Mouse (Mus musculus): Measurements from ENCODE around the gene Tob2. TPM values are rescaled to one million over a fixed set of nuclear protein-coding genes. Genes with fewer than 3 reads are reported as not detected.

Tob2 gene
- polyA plus RNA-seq, 1 experiment from 2014 or later: 18.6 TPM

GRCm38 (mm10) chr15:81798421-81798820, 60.2 kb downstream of the Tob2 start:
- Histone ChIP-seq H3K27me3 (ENCODE audit: insufficient read depth, poor library complexity, severe bottlenecking) (0 out of 2 replicates have a peak, but pooled peaks cover under 1% of the 10 kb centered on the region), H3K27ac (no peak overlapping the region), H3K4me1 (replicated peaks) (peaks cover 16% of the 10 kb centered on the region), H3K9me3 (no peaks in the 10 kb centered on the region), H3K4me3 (no peak overlapping the region), H3K36me3 (peaks cover 31% of the 10 kb centered on the region)
- 86% methylated on average over 4 of the region's 4 CpGs for WGBS
- DNase-seq (ENCODE audit: low spot score): no peak

Other genes with a start within 250 kb of the Tob2 start
- gene L3mbtl2, start 194.9 kb downstream of the Tob2 start, polyA plus RNA-seq (2016; fragmentation: Nextera tagmentation; extraction: Ambion mirVana): 41.9 and 44.9 TPM in 2 replicates
- gene Chadl, start 161.5 kb downstream of the Tob2 start, polyA plus RNA-seq (2016; fragmentation: Nextera tagmentation; extraction: Ambion mirVana): 1.7 and 2.5 TPM in 2 replicates
- gene Zc3h7b, start 113.7 kb downstream of the Tob2 start, polyA plus RNA-seq (2016; fragmentation: Nextera tagmentation; extraction: Ambion mirVana): 37.9 and 40.8 TPM in 2 replicates
- 166 and 178 TPM in 2 replicates for gene Rangap1, start 113.3 kb downstream of the Tob2 start, polyA plus RNA-seq (2016; fragmentation: Nextera tagmentation; extraction: Ambion mirVana)
- gene Tef, start 56.4 kb downstream of the Tob2 start, polyA plus RNA-seq (2016; fragmentation: Nextera tagmentation; extraction: Ambion mirVana): 16.4 and 19.4 TPM in 2 replicates
- gene Phf5a, start 13.1 kb upstream of the Tob2 start, polyA plus RNA-seq (2016; fragmentation: Nextera tagmentation; extraction: Ambion mirVana): 212 and 249 TPM in 2 replicates
- gene Aco2, start 13.5 kb upstream of the Tob2 start, polyA plus RNA-seq (2016; fragmentation: Nextera tagmentation; extraction: Ambion mirVana): 157 and 175 TPM in 2 replicates
- gene Polr3h, start 67.4 kb upstream of the Tob2 start, polyA plus RNA-seq (2016; fragmentation: Nextera tagmentation; extraction: Ambion mirVana): 84.8 and 86.3 TPM in 2 replicates
- gene Csdc2, start 78.0 kb upstream of the Tob2 start, polyA plus RNA-seq (2016; fragmentation: Nextera tagmentation; extraction: Ambion mirVana): 13.8 and 33.7 TPM in 2 replicates
- gene Pmm1, start 102.1 kb upstream of the Tob2 start, polyA plus RNA-seq (2016; fragmentation: Nextera tagmentation; extraction: Ambion mirVana): 37.3 and 39.0 TPM in 2 replicates
- not detected in 2 replicates for gene 1700029P11Rik, start 121.7 kb upstream of the Tob2 start, polyA plus RNA-seq (2016; fragmentation: Nextera tagmentation; extraction: Ambion mirVana)
- 62.1 and 75.1 TPM in 2 replicates for gene Xrcc6, start 129.0 kb upstream of the Tob2 start, polyA plus RNA-seq (2016; fragmentation: Nextera tagmentation; extraction: Ambion mirVana)
- gene Desi1, start 175.1 kb upstream of the Tob2 start, polyA plus RNA-seq (2016; fragmentation: Nextera tagmentation; extraction: Ambion mirVana): 36.4 and 39.7 TPM in 2 replicates
- 276 and 351 TPM in 2 replicates for gene Snu13, start 188.8 kb upstream of the Tob2 start, polyA plus RNA-seq (2016; fragmentation: Nextera tagmentation; extraction: Ambion mirVana)
- not detected in 2 replicates for gene 4930407I10Rik, start 200.4 kb upstream of the Tob2 start, polyA plus RNA-seq (2016; fragmentation: Nextera tagmentation; extraction: Ambion mirVana)
- 0.06 TPM in 1 of 2 replicates, not detected in the other for gene Mei1, start 211.2 kb upstream of the Tob2 start, polyA plus RNA-seq (2016; fragmentation: Nextera tagmentation; extraction: Ambion mirVana)